Mouse (Mus musculus) cerebellum, adult 2 months (tissue): ENCODE results near the gene Cacna2d3. TPM values are rescaled to one million over a fixed set of nuclear protein-coding genes. Genes with fewer than 3 reads are reported as not detected.

Experiments used
- DNase-seq, 2 experiments: peaks; one replicate each; pipeline ENCODE4 v3.0.0; 2021
- H3K27ac ChIP-seq: fragments of 200-500 bp; 2 replicates; pipeline ENCODE4 v1.5.1; 2012; ENCODE audit warnings: low read length, control low read depth, inconsistent platforms; ENCODE audit not compliant: insufficient read depth
- H3K27me3 ChIP-seq: fragments of 200-500 bp; 2 replicates; pipeline ENCODE4 v1.6.1; 2012; ENCODE audit warnings: inconsistent platforms, mild to moderate bottlenecking, low read length, moderate library complexity; ENCODE audit not compliant: control insufficient read depth, insufficient read depth
- H3K4me1 ChIP-seq: fragments of 200-500 bp; 2 replicates; pipeline ENCODE4 v1.6.1; 2011; ENCODE audit warnings: low read length; ENCODE audit not compliant: control insufficient read depth, insufficient read depth
- H3K4me3 ChIP-seq: fragments of 200-500 bp; replicated peaks from 2 replicates; pipeline ENCODE3; 2011; ENCODE audit warnings: mild to moderate bottlenecking, low read depth, low read length, control low read depth; ENCODE audit not compliant: insufficient read depth
- CTCF ChIP-seq: fragments of 200-500 bp; IDR thresholded peaks from 2 replicates; pipeline ENCODE4 v1.5.1; 2011; ENCODE audit warnings: low read depth, mild to moderate bottlenecking, control low read depth, low read length, moderate library complexity, borderline replicate concordance; ENCODE audit not compliant: insufficient read depth
- POLR2A ChIP-seq: fragments of 200-500 bp; IDR thresholded peaks from 2 replicates; pipeline ENCODE4 v1.6.1; 2011; ENCODE audit warnings: low read length, control low read depth, borderline replicate concordance; ENCODE audit not compliant: insufficient read depth
- WGBS: fragments of 180-500 bp; shearing (Covaris S2); methylation state at CpG from one replicate; pipeline ENCODE4 v1.1.7; 2018; 5-methylcytosine and 5-hydroxymethylcytosine counted together
- polyA plus RNA-seq: library from polyadenylated mRNA; depleted of rRNA; stranded (reverse); fragments of >200 nt; gene quantifications from 2 replicates; pipeline ENCODE4 v1.2.3, GENCODE M21; 2012

Gene Cacna2d3
- polyA plus RNA-seq, 1 experiment = 40.3 TPM

- Histone ChIP-seq H3K27ac (no peak overlapping the region), H3K4me3 (no peak overlapping the region), H3K27me3 (no peaks in the 10 kb centered on the region; the same call in 1 of the 2 replicates), H3K4me1 (no peaks in the 10 kb centered on the region)
- 55% methylated on average over 3 of the region's 3 CpGs for WGBS
- TF ChIP-seq CTCF (no peak), POLR2A (no peak)
- DNase-seq = no peak
These were observed 359.2 kb downstream of the Cacna2d3 start for GRCm38 (mm10) chr14:29362448-29362847.

DNA sequence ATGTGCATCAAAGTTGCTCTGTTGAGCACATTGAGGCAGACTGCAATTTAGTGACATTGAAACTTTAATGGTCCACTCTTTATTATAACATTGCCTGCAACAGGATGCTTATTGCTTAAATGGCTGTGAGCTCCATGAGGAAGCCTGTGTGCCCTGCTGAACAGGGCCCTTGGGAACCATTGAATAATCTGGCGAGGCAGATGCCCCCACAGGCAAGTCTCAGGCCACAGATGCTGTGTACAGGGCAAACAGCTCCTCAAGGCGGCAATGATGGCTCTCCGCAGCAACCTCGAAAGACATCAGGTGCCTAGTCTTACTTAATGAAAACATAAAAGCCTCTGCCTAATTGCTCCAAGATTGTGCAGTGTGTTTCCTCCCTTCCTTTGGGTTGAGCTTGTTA lies 371.0 kb downstream of the Cacna2d3 start:
- Histone ChIP-seq H3K27ac (no peak overlapping the region), H3K4me1 (no peaks in the 10 kb centered on the region), H3K4me3 (no peak overlapping the region), H3K27me3 (no peaks in the 10 kb centered on the region)
- WGBS = 80% methylated on average over 4 of the region's 4 CpGs
- DNase-seq = no peak
- TF ChIP-seq POLR2A (no peak), CTCF (no peak)

DNA sequence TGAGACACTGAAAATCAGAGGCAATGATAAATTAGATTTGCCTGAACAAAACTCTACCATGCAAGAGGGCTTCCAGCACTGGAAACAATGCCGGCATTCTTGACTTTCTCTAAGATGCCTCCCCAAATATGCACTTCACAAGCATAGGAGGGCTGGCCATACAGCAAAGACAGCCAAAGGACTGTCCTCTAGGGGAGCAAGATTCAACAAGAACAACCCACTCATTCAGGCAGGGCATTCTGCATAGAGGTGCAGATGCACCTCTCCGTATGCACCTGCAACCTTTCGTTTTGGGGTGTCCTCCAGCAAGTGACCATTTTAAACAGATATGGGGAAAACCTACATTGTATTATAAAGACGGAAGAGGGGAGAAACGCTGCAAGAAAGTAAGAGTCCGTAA lies 380.1 kb downstream of the Cacna2d3 start:
- H3K27me3 ChIP-seq = no peaks in the 10 kb centered on the region
- no peak overlapping the region for H3K4me3 ChIP-seq
- WGBS = 96% methylated on average over 6 of the region's 6 CpGs
- DNase-seq = no peak
- H3K4me1 ChIP-seq = peaks cover 4% of the 10 kb centered on the region; the same call in 1 of the 2 replicates
- no peak overlapping the region for H3K27ac ChIP-seq
- no peak for TF ChIP-seq POLR2A
- no peak for TF ChIP-seq CTCF

DNA sequence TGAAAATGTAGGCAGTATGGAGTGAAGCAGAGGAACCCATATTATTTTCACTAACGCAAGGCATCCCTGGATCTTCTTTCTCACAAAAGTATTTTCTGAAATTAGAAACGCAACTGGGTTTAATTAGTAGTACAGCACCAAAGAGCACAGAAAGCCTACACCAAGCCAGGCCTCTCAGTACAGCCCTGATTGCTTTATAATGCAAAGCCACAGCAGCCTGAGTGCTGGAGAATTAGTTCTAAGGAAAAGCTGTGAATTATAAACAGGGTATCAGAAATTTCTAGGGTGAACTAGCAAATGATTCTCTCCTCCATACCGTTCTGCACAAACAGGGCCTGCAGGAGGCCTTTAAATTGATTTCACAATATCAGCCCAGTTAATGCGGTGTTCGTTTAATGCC lies 380.9 kb downstream of the Cacna2d3 start:
- WGBS = 92% methylated on average over 5 of the region's 5 CpGs
- H3K27me3 ChIP-seq = no peaks in the 10 kb centered on the region
- no peak overlapping the region for H3K27ac ChIP-seq
- TF ChIP-seq CTCF (no peak), POLR2A (no peak)
- no peak overlapping the region for H3K4me3 ChIP-seq
- peaks cover 4% of the 10 kb centered on the region; the same call in 1 of the 2 replicates for H3K4me1 ChIP-seq
- DNase-seq = no peak

DNA sequence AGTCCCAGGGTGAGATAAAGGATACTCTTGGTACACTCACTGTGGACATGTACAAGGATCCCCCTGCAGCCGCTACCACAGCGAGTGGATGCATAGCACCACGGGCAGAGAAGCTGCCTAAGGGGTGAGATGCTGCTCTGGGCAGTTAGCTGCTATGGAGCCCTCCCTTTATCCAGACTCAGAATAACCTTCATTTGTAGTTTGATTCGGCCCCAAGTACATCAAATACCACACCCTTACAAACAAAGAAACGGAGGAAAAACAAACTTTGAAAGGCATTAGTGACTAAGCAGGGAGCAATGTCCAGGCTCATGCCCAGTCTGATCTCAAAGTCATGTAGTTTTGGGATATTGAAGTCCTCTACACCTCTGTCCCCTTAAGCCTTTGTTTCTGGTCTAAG lies 386.8 kb downstream of the Cacna2d3 start:
- 97% methylated on average over 5 of the region's 5 CpGs for WGBS
- Histone ChIP-seq H3K4me3 (no peak overlapping the region), H3K27me3 (no peaks in the 10 kb centered on the region), H3K27ac (no peak overlapping the region), H3K4me1 (peaks cover 12% of the 10 kb centered on the region)
- peak in 1 of 2 experiments; percentile 6 for DNase-seq
- TF ChIP-seq POLR2A (no peak), CTCF (no peak)

GRCm38 (mm10) chr14:29334216-29334615 lies 387.4 kb downstream of the Cacna2d3 start:
- TF ChIP-seq POLR2A (no peak), CTCF (no peak)
- 18% methylated on average over 2 of the region's 2 CpGs for WGBS
- peak; percentile 67 to 84 for DNase-seq
- Histone ChIP-seq H3K4me1 (peaks cover 12% of the 10 kb centered on the region), H3K27me3 (no peaks in the 10 kb centered on the region), H3K4me3 (no peak overlapping the region), H3K27ac (no peak overlapping the region)

GRCm38 (mm10) chr14:29324430-29324782 lies 397.3 kb downstream of the Cacna2d3 start:
- peak; percentile 67 to 80 for DNase-seq
- Histone ChIP-seq H3K4me1 (peaks cover 8% of the 10 kb centered on the region), H3K27me3 (no peaks in the 10 kb centered on the region), H3K4me3 (no peak overlapping the region), H3K27ac (no peak overlapping the region)
- TF ChIP-seq CTCF (no peak), POLR2A (no peak)
- 19% methylated on average over 5 of the region's 5 CpGs for WGBS

DNA sequence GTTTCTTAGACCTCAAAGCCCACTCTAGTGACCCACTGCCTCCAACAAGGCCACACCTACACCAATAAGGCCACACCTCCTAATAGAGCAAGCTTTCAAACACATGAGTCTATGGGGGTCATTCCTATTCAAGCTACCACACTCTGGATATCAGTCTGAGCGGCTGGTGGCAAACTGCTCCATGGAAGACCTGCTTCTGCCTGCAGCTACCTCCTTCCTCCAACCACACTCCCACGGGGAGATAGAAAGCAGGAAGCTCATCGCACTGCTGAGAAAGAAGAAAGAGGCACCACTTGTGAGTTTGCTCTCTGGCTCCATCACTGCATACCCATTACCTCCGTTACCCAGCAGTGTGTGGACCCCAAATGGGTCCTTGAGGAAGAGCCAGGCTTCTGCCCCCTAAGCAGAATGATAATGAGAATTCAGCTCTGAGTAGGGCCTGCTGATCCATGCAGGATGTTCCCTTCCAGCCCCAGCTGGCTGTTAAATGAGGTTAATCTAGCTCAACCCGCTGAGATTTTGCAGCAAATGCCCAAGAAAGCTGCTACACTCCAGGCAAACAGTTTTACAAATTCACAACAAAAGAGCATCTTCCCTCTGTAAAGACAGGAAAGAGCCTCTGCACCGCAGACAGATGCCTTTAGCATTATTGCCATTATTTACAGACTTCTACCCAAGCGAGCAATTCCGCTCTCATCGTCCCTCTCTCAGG lies 397.8 kb downstream of the Cacna2d3 start:
- H3K4me3 ChIP-seq = no peak overlapping the region
- H3K4me1 ChIP-seq = peaks cover 8% of the 10 kb centered on the region
- no peak for DNase-seq
- TF ChIP-seq POLR2A = no peak
- no peak for TF ChIP-seq CTCF
- 60% methylated on average over 9 of the region's 9 CpGs for WGBS
- no peak overlapping the region for H3K27ac ChIP-seq
- H3K27me3 ChIP-seq = no peaks in the 10 kb centered on the region

- Histone ChIP-seq H3K27me3 (no peaks in the 10 kb centered on the region), H3K4me3 (no peak overlapping the region), H3K4me1 (no peaks in the 10 kb centered on the region), H3K27ac (no peak overlapping the region)
- WGBS = 65% methylated on average over 2 of the region's 2 CpGs
- TF ChIP-seq POLR2A = no peak
- TF ChIP-seq CTCF = no peak
- no peak for DNase-seq
These were observed 408.2 kb downstream of the Cacna2d3 start for GRCm38 (mm10) chr14:29313431-29313830.
